Mouse (Mus musculus): ENCODE data around the gene Zfp280b.

DNA sequence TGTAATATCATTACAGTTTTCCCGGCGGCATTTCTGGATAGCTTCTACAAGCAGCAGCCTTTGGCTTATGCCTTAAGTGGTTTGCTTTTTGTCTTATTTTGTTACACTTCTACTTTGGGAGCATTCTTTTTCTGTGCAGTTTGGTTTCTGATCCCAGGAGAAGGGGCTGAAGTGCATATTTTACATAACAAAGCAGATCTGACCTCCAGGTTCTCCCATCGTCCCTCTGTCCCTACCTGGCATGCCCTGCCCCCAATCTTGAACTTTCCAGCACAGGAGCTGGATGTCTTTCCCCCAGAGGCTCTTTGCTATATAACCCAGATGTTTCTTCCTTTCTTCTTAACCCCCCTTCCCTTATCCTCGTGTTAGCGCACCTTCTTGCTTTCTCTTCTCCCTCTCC, 12.9 kb downstream of the Zfp280b start:
- TF ChIP-seq CHD2 (IDR thresholded peaks at IDR 0.05; ENCODE audit: low read depth, low read length) (0 out of 2 replicates have a peak, but pooled peaks have one; percentile 46), MAFK (IDR thresholded peaks at IDR 0.05; ENCODE audit: insufficient read depth, low read depth, low read length) (no peak), ZNF384 (IDR thresholded peaks at IDR 0.05; ENCODE audit: low read depth, low read length) (no peak), ZC3H11A (IDR thresholded peaks at IDR 0.05; ENCODE audit: borderline replicate concordance, low read depth, low read length) (no peak), HCFC1 (IDR thresholded peaks at IDR 0.05; ENCODE audit: borderline replicate concordance, insufficient read depth, low read length) (no peak)

Measured in ES-E14 (cell line).